Mouse (Mus musculus) neural tube, embryonic 12.5 days (tissue): ENCODE data around the gene Pogz. TPM values are rescaled to one million over a fixed set of nuclear protein-coding genes. Genes with fewer than 3 reads are reported as not detected.

Source experiments
- ATAC-seq: fragments of 200-750 bp; cut with Nextera tagmentation; 2 replicates; pipeline ENCODE4 v1.8.0; 2017; ENCODE audit warnings: low read depth, mild to moderate bottlenecking, moderate TSS enrichment, moderate library complexity; ENCODE audit not compliant: low FRiP score
- H3K27ac ChIP-seq: fragments of 300-500 bp; sonication (generic); 2 replicates; pipeline ENCODE4 v1.5.1; 2016
- H3K27me3 ChIP-seq: fragments of 300-500 bp; sonication (generic); replicated peaks from 2 replicates; pipeline ENCODE4 v1.6.1; 2016; ENCODE audit warnings: mild to moderate bottlenecking
- H3K36me3 ChIP-seq: fragments of 300-500 bp; sonication (generic); 2 replicates; pipeline ENCODE4 v1.6.1; 2016; ENCODE audit warnings: mild to moderate bottlenecking
- H3K4me1 ChIP-seq: fragments of 300-500 bp; sonication (generic); 2 replicates; pipeline ENCODE4 v1.6.1; 2016
- H3K4me2 ChIP-seq: fragments of 300-500 bp; sonication (generic); replicated peaks from 2 replicates; pipeline ENCODE4 v1.6.1; 2016; ENCODE audit warnings: mild to moderate bottlenecking
- H3K4me3 ChIP-seq: fragments of 300-500 bp; sonication (generic); 2 replicates; pipeline ENCODE4 v1.5.1; 2016
- H3K9ac ChIP-seq: fragments of 300-500 bp; sonication (generic); 2 replicates; pipeline ENCODE4 v1.6.1; 2016; ENCODE audit warnings: mild to moderate bottlenecking
- H3K9me3 ChIP-seq: fragments of 300-500 bp; sonication (generic); 2 replicates; pipeline ENCODE4 v1.6.1; 2016; ENCODE audit warnings: mild to moderate bottlenecking
- WGBS: fragments of 180-500 bp; shearing (Covaris S2); methylation state at CpG from one replicate; pipeline ENCODE4 v1.1.7; 2016; 5-methylcytosine and 5-hydroxymethylcytosine counted together
- polyA plus RNA-seq: library from polyadenylated mRNA; unstranded; fragments of >200 nt; fragmentation: Nextera tagmentation; extraction: Ambion mirVana; gene quantifications from 2 replicates; pipeline ENCODE4 v1.2.1, GENCODE M21; 2016

Pogz gene
- polyA plus RNA-seq, 1 experiment from 2014 or later = 20.9 TPM

DNA sequence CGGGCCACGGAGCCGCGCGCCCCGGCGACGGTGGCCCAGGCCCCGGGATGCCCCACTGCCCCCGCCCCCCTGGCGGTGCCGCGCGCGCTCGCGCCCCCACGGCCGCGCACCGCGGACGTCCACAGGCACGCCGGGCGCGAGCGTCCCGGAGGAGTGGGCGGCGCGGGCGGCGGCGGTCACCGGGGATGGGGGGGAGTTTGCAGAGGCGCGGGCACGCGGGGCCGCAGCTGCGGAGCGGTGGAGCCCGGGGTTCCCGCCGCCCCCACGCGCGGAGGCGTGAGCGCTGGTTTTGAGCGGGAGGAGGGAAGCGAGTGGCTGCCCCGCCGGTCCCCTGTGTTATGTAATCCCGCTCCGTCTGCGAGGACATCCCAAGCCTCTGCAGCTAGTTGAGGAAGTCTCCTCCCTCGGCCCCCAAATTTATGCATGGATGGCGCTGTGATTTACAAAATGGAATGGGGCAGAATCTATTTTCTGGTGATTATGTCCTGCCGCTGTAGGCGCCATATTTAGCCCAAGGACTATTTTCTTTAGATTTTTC lies 661 bp downstream of the Pogz start:
- no peaks in the 10 kb centered on the region for H3K9me3 ChIP-seq
- ATAC-seq = peak; percentile 73
- H3K27ac ChIP-seq = peak overlapping the region; percentile 94
- no peaks in the 10 kb centered on the region for H3K27me3 ChIP-seq
- peaks cover 17% of the 10 kb centered on the region for H3K4me1 ChIP-seq
- peak overlapping the region; percentile 73 for H3K4me3 ChIP-seq
- H3K36me3 ChIP-seq = no peaks in the 10 kb centered on the region
- under 1% methylated on average over 51 of the region's 62 CpGs for WGBS
- peak overlapping the region; percentile 88 for H3K9ac ChIP-seq
- peak overlapping the region; percentile 65 for H3K4me2 ChIP-seq

DNA sequence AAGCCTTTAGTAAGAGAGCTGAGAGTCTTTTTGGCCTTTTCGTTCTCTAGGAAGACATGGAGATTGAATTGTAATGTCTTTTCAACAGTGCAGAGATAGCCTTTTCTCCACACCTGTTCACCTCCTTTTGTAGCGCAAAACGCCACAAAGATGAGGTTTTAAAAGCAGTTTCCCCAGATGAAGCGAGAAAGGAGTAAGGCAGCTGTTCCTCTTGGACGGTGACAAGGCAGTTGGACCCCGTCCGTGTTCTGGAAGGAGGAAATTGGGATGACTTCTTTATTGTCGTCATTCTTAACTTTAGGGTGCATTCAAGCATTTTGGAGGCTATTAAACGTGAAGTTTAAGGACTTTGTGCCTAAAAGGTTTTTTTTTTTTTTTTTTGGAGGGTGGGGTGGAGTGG lies 1.3 kb downstream of the Pogz start:
- 16% methylated on average over 9 of the region's 9 CpGs for WGBS
- no peak for ATAC-seq
- no peaks in the 10 kb centered on the region for H3K9me3 ChIP-seq
- no peaks in the 10 kb centered on the region for H3K27me3 ChIP-seq
- peaks cover 17% of the 10 kb centered on the region for H3K4me1 ChIP-seq
- peak overlapping the region; percentile 65 for H3K4me2 ChIP-seq
- H3K36me3 ChIP-seq = no peaks in the 10 kb centered on the region
- peak overlapping the region; percentile 73 for H3K4me3 ChIP-seq
- H3K9ac ChIP-seq = peak overlapping the region; percentile 88
- H3K27ac ChIP-seq = peak overlapping the region; percentile 94

DNA sequence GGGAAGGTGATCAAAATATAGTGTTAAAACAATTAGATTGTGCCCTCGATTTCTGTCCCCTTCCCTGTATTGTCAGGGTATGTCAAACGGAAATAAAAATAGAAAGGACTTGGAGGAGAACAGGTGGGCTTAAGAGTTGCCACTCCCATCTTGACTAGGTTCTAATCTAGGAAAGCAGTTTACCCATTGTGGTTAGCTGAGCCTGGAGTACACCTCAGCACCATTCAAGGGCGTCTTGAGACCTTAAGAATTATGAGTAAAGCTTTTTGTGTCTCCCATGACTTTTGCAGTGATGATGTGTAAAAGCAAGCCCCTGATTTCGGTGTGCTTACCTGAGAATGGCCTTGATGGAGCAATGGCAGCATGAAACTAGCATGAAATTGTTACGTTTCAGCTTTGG lies 1.7 kb downstream of the Pogz start:
- WGBS = 79% methylated on average over 5 of the region's 5 CpGs
- peak overlapping the region; percentile 73; the same call in 1 of the 2 replicates for H3K4me3 ChIP-seq
- no peaks in the 10 kb centered on the region for H3K36me3 ChIP-seq
- no peak for ATAC-seq
- H3K27ac ChIP-seq = no peak overlapping the region
- H3K27me3 ChIP-seq = no peaks in the 10 kb centered on the region
- peak overlapping the region; percentile 88; the same call in 1 of the 2 replicates for H3K9ac ChIP-seq
- H3K4me2 ChIP-seq = peak overlapping the region; percentile 65
- H3K4me1 ChIP-seq = peaks cover 17% of the 10 kb centered on the region
- H3K9me3 ChIP-seq = no peaks in the 10 kb centered on the region

DNA sequence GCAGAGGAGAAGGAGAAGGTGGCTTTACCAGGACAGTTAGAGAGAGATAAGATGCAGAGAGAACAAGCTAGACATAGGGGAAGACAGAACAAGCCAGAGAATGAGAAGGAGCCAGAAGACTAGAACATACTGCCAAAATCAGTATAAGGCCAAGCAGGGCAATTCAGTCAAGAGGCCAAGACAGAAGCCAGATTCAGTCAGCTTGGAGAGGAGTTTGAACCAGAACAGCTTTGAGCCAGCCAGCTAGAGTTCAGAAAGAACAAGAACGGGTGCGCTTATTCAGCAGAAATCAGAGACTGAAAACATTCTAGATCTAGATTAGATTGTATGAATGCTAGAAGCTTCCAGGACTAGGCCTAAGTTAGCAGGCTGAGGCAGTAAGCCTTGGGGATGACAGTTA lies 10.0 kb downstream of the Pogz start:
- no peak overlapping the region for H3K4me2 ChIP-seq
- 91% methylated on average over 2 of the region's 2 CpGs for WGBS
- H3K4me3 ChIP-seq = no peak overlapping the region
- H3K27me3 ChIP-seq = no peaks in the 10 kb centered on the region
- no peak overlapping the region for H3K9ac ChIP-seq
- no peak overlapping the region for H3K27ac ChIP-seq
- no peaks in the 10 kb centered on the region for H3K36me3 ChIP-seq
- ATAC-seq = no peak
- H3K4me1 ChIP-seq = no peaks in the 10 kb centered on the region
- no peaks in the 10 kb centered on the region for H3K9me3 ChIP-seq

DNA sequence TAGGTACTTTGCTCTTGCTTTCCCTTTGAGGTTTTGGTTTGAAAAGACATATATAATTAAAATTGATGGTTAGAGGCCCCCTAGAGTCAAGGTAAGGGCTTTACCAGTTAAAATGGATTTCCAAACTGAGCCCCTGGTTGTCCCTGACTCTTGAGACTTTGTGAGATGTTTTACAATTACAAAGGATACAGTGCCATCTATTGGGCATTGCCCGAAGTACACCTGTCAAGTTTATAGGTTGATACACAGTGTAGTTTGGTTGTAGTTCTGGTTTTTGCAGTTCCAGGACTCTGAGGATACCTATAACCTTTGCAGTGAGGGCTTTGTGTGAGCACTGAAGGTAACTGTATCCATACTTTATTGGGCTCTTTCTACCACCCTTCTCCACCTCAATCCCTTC lies 12.0 kb downstream of the Pogz start:
- peaks cover 6% of the 10 kb centered on the region for H3K36me3 ChIP-seq
- no peaks in the 10 kb centered on the region for H3K9me3 ChIP-seq
- H3K4me1 ChIP-seq = no peaks in the 10 kb centered on the region
- no peak overlapping the region for H3K4me2 ChIP-seq
- H3K4me3 ChIP-seq = no peak overlapping the region
- H3K9ac ChIP-seq = no peak overlapping the region
- no peak for ATAC-seq
- H3K27me3 ChIP-seq = no peaks in the 10 kb centered on the region
- H3K27ac ChIP-seq = no peak overlapping the region
- WGBS = 29% methylated on average over 1 of the region's 1 CpGs

DNA sequence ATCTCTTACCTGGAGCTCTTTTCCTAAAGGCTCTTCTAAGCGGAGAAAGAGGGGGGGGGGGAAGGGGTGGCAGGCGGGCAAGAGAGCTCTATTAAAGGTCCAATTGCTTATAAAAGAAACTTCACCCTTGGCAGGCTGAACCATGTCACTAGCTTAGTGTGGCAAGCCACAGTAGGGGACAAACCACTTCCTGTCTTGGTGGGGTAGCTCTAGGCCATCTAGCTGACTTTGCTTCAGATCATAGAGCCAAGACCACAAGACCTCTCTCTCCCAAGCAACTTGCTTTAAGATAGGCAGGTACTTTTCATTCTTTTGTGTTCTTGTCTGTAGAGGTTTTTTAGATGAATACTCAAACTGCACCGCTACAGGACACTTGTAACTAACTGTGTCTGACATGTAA lies 14.4 kb downstream of the Pogz start:
- Histone ChIP-seq H3K4me2 (no peak overlapping the region), H3K9me3 (no peaks in the 10 kb centered on the region), H3K4me1 (no peaks in the 10 kb centered on the region), H3K9ac (no peak overlapping the region), H3K4me3 (no peak overlapping the region), H3K36me3 (peaks cover 27% of the 10 kb centered on the region), H3K27ac (no peak overlapping the region), H3K27me3 (no peaks in the 10 kb centered on the region)
- 85% methylated on average over 3 of the region's 3 CpGs for WGBS
- ATAC-seq = no peak

DNA sequence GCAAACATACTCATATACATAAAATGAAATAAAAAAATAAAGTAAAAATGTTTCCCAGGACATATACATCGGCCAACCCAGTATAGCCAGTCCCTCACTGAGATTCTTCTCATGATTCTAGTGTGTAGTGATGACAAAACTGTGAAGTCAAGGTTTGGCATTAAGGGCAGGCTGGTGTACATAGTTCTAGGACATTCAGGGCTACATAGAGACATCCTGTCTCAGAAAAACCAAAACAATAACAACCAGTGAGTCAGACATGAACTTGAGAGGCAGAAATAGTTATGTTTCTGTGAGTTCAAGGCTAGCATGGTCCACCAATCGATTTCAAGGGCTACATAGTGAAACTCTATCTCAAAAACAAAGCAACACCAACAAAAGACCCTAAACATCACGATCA lies 14.8 kb downstream of the Pogz start:
- H3K27me3 ChIP-seq = no peaks in the 10 kb centered on the region
- ATAC-seq = no peak
- H3K4me2 ChIP-seq = no peak overlapping the region
- no peaks in the 10 kb centered on the region for H3K4me1 ChIP-seq
- 91% methylated on average over 3 of the region's 3 CpGs for WGBS
- H3K36me3 ChIP-seq = peaks cover 32% of the 10 kb centered on the region
- H3K9ac ChIP-seq = no peak overlapping the region
- no peaks in the 10 kb centered on the region for H3K9me3 ChIP-seq
- no peak overlapping the region for H3K27ac ChIP-seq
- no peak overlapping the region for H3K4me3 ChIP-seq

DNA sequence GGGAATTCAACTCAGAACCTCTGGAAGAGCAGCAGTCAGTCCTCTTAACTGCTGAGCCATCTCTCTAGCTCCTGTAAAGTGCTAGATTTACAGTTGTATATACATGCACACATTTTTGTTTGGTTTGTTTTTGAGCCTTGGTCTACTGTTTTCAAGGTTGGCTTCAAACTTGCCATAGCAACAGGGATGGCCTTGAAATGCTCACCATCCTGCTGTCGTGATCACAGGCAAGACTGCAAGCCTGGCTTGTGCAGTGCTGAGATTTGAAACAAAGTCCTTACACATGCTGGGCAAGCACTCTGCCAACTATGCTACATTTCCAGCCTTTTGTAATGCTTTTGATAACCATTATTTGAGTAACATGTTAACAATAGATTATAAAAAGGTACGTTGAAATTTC lies 22.1 kb downstream of the Pogz start:
- no peak overlapping the region for H3K4me2 ChIP-seq
- no peak overlapping the region for H3K27ac ChIP-seq
- no peaks in the 10 kb centered on the region for H3K4me1 ChIP-seq
- no peaks in the 10 kb centered on the region for H3K27me3 ChIP-seq
- no peak overlapping the region for H3K4me3 ChIP-seq
- H3K9ac ChIP-seq = no peak overlapping the region
- no peak for ATAC-seq
- peaks cover 67% of the 10 kb centered on the region for H3K36me3 ChIP-seq
- H3K9me3 ChIP-seq = no peaks in the 10 kb centered on the region
- WGBS = 86% methylated on average over 2 of the region's 2 CpGs

DNA sequence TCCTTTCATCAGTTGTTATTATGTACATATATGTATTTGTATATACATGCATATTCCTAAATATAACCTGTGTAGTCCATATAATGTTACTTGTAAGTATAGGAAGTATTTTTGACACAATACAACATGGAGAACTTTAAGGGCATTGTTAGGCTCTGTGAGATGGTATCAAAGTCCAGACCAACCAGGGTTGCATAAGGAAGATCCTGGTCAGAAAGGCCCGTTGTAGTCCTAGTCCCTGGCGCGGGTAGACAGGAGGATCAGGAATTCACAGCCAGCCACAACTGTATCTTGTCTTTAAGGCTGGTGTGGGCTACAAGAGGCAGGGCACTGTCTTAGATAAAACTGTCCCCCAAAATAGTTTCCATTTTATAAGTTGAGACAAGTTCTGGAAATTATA lies 31.6 kb downstream of the Pogz start:
- ATAC-seq = no peak
- Histone ChIP-seq H3K4me3 (no peak overlapping the region), H3K9me3 (no peaks in the 10 kb centered on the region), H3K36me3 (peaks cover 79% of the 10 kb centered on the region), H3K27ac (no peak overlapping the region), H3K27me3 (no peaks in the 10 kb centered on the region), H3K4me1 (no peaks in the 10 kb centered on the region), H3K4me2 (no peak overlapping the region), H3K9ac (no peak overlapping the region)
- WGBS = 96% methylated on average over 3 of the region's 3 CpGs

DNA sequence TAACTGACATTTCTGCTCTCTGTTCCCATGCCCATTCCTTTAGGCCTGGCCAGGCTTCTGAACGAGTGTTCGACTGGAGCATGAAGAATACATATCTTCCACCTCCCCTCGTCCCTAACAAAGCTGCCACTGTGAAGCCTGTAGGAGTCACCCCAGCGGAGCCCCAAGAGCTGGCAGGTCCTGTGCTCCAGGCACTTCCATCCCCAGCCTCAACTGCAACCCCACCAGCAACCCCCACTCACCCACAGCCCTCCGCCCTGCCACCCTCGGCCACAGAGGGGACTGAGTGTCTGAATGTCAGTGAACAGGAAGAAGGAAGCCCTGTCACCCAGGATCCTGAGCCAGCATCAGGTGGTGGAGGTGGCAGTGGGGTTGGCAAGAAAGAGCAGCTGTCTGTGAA lies 41.3 kb downstream of the Pogz start:
- no peak overlapping the region for H3K9ac ChIP-seq

DNA sequence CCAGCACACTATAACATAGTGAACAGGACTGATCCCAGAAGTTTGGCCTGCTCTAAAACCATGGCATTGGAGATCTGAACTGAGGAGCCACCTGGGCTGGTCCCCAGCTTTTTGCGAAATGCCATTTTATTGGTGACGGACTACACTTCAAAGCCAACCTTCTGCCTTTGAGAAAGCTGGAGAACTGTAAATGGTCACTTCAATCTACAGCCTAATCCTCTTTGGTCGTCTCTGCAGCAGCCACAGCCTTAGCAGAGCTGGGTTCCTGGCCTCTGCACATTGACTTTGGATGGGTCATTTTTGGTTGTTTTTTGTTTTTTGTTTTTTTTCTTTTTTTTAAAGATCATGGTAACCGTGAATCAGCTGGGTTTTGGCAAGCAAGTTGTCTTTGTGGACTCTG lies 44.5 kb downstream of the Pogz start:
- no peak overlapping the region for H3K4me2 ChIP-seq
- no peaks in the 10 kb centered on the region for H3K9me3 ChIP-seq
- H3K27me3 ChIP-seq = no peaks in the 10 kb centered on the region
- H3K36me3 ChIP-seq = peaks cover 83% of the 10 kb centered on the region
- H3K27ac ChIP-seq = no peak overlapping the region
- H3K4me1 ChIP-seq = peaks cover 7% of the 10 kb centered on the region
- ATAC-seq = no peak
- H3K4me3 ChIP-seq = no peak overlapping the region
- WGBS = 78% methylated on average over 4 of the region's 4 CpGs
- H3K9ac ChIP-seq = no peak overlapping the region

More for the DNA sequence above, 41.3 kb downstream of the Pogz start:
- WGBS = 91% methylated on average over 6 of the region's 6 CpGs
- Histone ChIP-seq H3K4me3 (no peak overlapping the region), H3K4me1 (no peaks in the 10 kb centered on the region), H3K36me3 (peaks cover 95% of the 10 kb centered on the region), H3K27ac (no peak overlapping the region), H3K4me2 (no peak overlapping the region), H3K27me3 (no peaks in the 10 kb centered on the region), H3K9me3 (no peaks in the 10 kb centered on the region)
- ATAC-seq = no peak

DNA sequence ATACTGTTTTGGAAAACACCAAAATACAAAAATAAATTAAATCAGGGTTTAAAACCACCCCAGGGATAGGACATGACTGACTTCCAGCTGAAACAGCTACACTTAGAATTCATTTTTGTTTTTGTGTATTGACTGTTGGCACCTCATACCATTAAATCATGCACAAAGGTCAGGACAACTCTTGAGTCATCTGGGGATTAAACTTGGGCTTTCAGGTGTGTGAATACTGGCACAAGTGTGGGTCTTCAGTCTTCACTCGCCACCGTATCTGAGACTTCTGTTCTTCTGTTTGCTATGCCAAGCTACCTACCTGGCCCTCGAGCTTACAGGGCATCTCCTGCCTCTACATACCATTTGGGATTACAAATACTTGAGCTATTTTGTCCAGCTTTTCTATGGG lies 45.2 kb downstream of the Pogz start:
- Histone ChIP-seq H3K9ac (no peak overlapping the region), H3K27ac (no peak overlapping the region), H3K4me2 (no peak overlapping the region), H3K27me3 (no peaks in the 10 kb centered on the region), H3K36me3 (peaks cover 75% of the 10 kb centered on the region), H3K9me3 (no peaks in the 10 kb centered on the region), H3K4me3 (no peak overlapping the region), H3K4me1 (peaks cover 13% of the 10 kb centered on the region)
- WGBS = 92% methylated on average over 3 of the region's 3 CpGs
- no peak for ATAC-seq
